Mouse (Mus musculus) embryonic facial prominence, embryonic 13.5 days (tissue): ENCODE data around the gene Atp6v1fnb. TPM values are rescaled to one million over a fixed set of nuclear protein-coding genes. Genes with fewer than 3 reads are reported as not detected.

Experiments used
- ATAC-seq: fragments of 200-750 bp; cut with Nextera tagmentation; 2 replicates; pipeline ENCODE4 v1.8.0; 2017; ENCODE audit warnings: low read depth; ENCODE audit not compliant: insufficient number of reproducible peaks, insufficient read depth, low FRiP score, low TSS enrichment
- H3K27ac ChIP-seq: fragments of 300-500 bp; sonication (generic); 2 replicates; pipeline ENCODE4 v1.5.1; 2015; ENCODE audit warnings: moderate library complexity, mild to moderate bottlenecking, inconsistent platforms
- H3K27me3 ChIP-seq: fragments of 300-500 bp; sonication (generic); 2 replicates; pipeline ENCODE4 v1.6.1; 2015; ENCODE audit warnings: mild to moderate bottlenecking, inconsistent platforms
- H3K36me3 ChIP-seq: fragments of 300-500 bp; sonication (generic); 2 replicates; pipeline ENCODE4 v1.6.1; 2015; ENCODE audit warnings: mild to moderate bottlenecking, inconsistent platforms
- H3K4me1 ChIP-seq: fragments of 300-500 bp; sonication (generic); 2 replicates; pipeline ENCODE4 v1.6.1; 2015; ENCODE audit warnings: inconsistent platforms
- H3K4me2 ChIP-seq: fragments of 300-500 bp; sonication (generic); 2 replicates; pipeline ENCODE4 v1.6.1; 2015; ENCODE audit warnings: moderate library complexity, mild to moderate bottlenecking, inconsistent platforms
- H3K4me3 ChIP-seq: fragments of 300-500 bp; sonication (generic); 2 replicates; pipeline ENCODE4 v1.5.1; 2015; ENCODE audit warnings: mild to moderate bottlenecking, inconsistent platforms
- H3K9ac ChIP-seq: fragments of 300-500 bp; sonication (generic); 2 replicates; pipeline ENCODE4 v1.6.1; 2015; ENCODE audit warnings: mild to moderate bottlenecking, inconsistent platforms
- H3K9me3 ChIP-seq: fragments of 300-500 bp; sonication (generic); 2 replicates; pipeline ENCODE4 v1.6.1; 2016; ENCODE audit warnings: inconsistent platforms
- WGBS: fragments of 180-500 bp; shearing (Covaris S2); methylation state at CpG from one replicate; pipeline ENCODE4 v1.1.7; 2015; ENCODE audit warnings: mixed read lengths; 5-methylcytosine and 5-hydroxymethylcytosine counted together
- polyA plus RNA-seq: library from polyadenylated mRNA; unstranded; fragments of >200 nt; fragmentation: Nextera tagmentation; extraction: Ambion mirVana; gene quantifications from 2 replicates; pipeline ENCODE4 v1.2.1, GENCODE M21; 2015

Gene Atp6v1fnb
- polyA plus RNA-seq, 1 experiment from 2014 or later: 0.32 TPM

DNA sequence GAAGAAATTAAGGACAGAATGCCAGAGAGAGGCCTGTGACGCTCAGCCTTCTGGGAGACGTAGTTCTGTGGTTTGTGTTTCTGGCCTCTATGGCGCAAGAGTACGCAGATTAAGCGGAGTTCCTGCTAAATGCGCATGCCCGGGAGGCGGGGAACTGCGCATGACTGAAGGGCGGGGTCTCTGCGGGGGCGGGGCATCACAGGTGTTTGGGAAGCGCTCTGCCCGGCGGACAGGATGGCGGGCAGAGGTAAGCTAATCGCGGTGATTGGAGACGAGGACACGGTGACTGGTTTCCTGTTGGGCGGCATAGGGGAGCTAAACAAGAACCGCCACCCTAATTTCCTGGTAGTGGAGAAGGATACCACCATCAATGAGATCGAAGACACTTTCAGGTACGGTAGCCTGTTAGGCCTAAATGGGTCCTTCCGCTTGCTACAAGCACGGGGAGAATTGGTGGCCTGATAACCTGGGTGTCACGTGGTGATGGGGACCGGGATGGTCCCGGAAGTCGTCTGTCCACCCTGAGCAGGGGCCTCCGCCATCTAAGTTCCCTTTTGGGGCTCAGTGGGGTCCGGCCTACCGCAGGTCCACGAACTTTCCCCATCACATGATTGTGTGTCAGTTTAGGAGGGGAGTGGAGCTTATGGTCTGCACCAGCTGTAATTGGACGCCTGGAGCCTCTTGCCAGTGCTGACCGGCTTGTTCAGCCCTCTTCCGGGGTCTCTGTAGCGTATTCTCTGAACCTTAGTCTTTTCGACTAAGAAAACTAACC lies 3.5 kb upstream of the Atp6v1fnb start, which contains the start of gene Atp6v1f:
Gene Atp6v1f (plus strand): TSS at position 136 of the 772 bp plus-strand sequence.
- H3K4me3 ChIP-seq: peak within 1 kb of the TSS; percentile 76
- H3K27ac ChIP-seq: peak within 1 kb of the TSS; percentile 51; the same call in 1 of the 2 replicates
- peak within 1 kb of the TSS; percentile 84 for H3K9ac ChIP-seq
- H3K9me3 ChIP-seq: no peaks in the 10 kb centered on the region
- no peaks in the 10 kb centered on the region for H3K27me3 ChIP-seq
- H3K4me1 ChIP-seq: peaks cover 8% of the 10 kb centered on the region
- H3K4me2 ChIP-seq: peak within 1 kb of the TSS; percentile 82
- under 1% methylated on average over 39 of the region's 39 CpGs for WGBS
- ATAC-seq: peak; percentile 91
- peaks cover 26% of the 10 kb centered on the region for H3K36me3 ChIP-seq

- peaks cover 26% of the 10 kb centered on the region for H3K36me3 ChIP-seq
- WGBS: 76% methylated on average over 3 of the region's 3 CpGs
- H3K4me3 ChIP-seq: peak overlapping the region; percentile 76
- H3K9me3 ChIP-seq: no peaks in the 10 kb centered on the region
- no peak overlapping the region for H3K27ac ChIP-seq
- ATAC-seq: no peak
- peak overlapping the region; percentile 82 for H3K4me2 ChIP-seq
- H3K9ac ChIP-seq: 0 out of 2 replicates have a peak overlapping the region, but pooled peaks have one; percentile 84
- no peaks in the 10 kb centered on the region for H3K27me3 ChIP-seq
- peaks cover 12% of the 10 kb centered on the region for H3K4me1 ChIP-seq
Observed at GRCm38 (mm10) chr6:29468851-29469250, 2.4 kb upstream of the Atp6v1fnb start.

GRCm38 (mm10) chr6:29473941-29474691 lies 2.9 kb downstream of the Atp6v1fnb start:
- Histone ChIP-seq H3K9ac (peak overlapping the region; percentile 68), H3K4me2 (peak overlapping the region; percentile 70), H3K4me1 (peaks cover 11% of the 10 kb centered on the region), H3K27me3 (no peaks in the 10 kb centered on the region), H3K9me3 (no peaks in the 10 kb centered on the region), H3K4me3 (peak overlapping the region; percentile 47), H3K27ac (no peak overlapping the region), H3K36me3 (peaks cover 26% of the 10 kb centered on the region)
- WGBS: 3% methylated on average over 33 of the region's 33 CpGs
- ATAC-seq: peak; percentile 89

DNA sequence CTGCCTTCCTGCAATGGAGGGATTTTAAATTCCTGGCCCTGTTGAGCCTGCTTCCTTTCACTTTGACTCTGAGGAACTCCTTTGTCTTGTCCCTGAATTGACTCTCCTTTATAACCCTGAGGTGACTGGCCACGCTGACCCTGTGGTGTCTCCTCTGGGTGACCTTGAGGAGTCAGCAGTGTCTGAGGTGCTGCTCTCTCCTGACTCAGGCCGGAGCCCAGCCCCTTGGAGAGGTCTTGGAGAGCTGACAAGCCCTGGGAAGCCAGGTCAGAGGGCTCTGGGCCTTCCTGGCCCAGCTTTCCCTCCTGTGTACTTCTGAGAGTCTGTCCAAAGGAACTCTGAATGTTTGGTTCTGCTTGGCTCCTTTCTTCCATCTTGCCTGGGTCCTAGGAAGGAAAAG lies 3.5 kb downstream of the Atp6v1fnb start:
- H3K4me3 ChIP-seq: no peak overlapping the region
- ATAC-seq: no peak
- H3K4me1 ChIP-seq: peaks cover 11% of the 10 kb centered on the region
- H3K27ac ChIP-seq: no peak overlapping the region
- H3K9me3 ChIP-seq: no peaks in the 10 kb centered on the region
- WGBS: 53% methylated on average over 2 of the region's 2 CpGs
- no peak overlapping the region for H3K9ac ChIP-seq
- H3K27me3 ChIP-seq: no peaks in the 10 kb centered on the region
- peak overlapping the region; percentile 70 for H3K4me2 ChIP-seq
- H3K36me3 ChIP-seq: peaks cover 25% of the 10 kb centered on the region

- ATAC-seq: no peak
- Histone ChIP-seq H3K4me2 (no peak overlapping the region), H3K36me3 (peaks cover 44% of the 10 kb centered on the region), H3K27ac (no peak overlapping the region), H3K4me1 (peaks cover 10% of the 10 kb centered on the region; the same call in 1 of the 2 replicates), H3K27me3 (no peaks in the 10 kb centered on the region), H3K9me3 (no peaks in the 10 kb centered on the region), H3K4me3 (no peak overlapping the region), H3K9ac (no peak overlapping the region)
- 94% methylated on average over 13 of the region's 13 CpGs for WGBS
Observed at GRCm38 (mm10) chr6:29482691-29483090, 11.5 kb downstream of the Atp6v1fnb start.

DNA sequence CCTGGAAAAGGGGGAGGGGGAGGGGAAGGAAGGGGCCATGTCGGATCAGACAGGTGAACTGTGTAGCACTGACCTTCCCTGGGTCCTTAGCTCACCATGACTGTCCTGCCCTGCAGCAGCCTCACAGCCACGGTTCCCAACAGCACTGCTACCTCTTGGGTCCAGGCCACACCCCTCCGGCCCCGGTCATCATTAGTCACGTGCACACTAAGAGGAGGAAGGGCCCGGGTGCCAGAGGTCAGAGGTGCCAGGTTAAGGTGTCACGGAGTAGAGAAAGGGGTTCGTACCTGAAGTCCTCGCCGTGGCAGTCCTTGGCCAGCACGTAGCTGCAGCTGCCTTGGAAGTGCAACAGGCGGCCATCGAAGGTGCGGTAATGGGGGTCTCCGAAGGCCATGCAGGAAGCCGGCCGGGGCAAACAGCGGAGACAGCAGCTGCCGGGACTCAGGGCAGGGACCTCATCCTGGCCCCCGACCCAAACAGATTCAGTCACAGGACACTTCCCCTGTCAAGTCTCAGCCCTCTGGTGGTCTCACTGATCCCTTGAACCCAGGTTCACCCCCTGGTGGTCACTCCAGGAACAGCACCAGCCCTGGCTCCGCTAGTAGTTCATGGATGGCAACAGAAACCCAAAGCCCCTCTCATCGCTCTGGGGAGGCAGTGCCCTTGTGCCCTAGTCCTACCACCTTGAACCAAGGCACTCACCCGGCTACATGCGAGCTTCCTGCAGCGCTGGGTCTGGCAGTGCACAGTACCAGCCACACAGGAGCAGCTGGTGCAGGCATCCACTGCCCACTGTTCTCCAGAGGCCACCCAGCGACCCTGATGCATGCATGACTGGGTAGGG lies 13.7 kb downstream of the Atp6v1fnb start:
- ATAC-seq: peak; percentile 30; the same call in 1 of the 2 replicates
- Histone ChIP-seq H3K36me3 (peaks cover 57% of the 10 kb centered on the region), H3K4me1 (peaks cover 10% of the 10 kb centered on the region; the same call in 1 of the 2 replicates), H3K27ac (no peak overlapping the region), H3K4me3 (peak overlapping the region; percentile 32), H3K4me2 (peak overlapping the region; percentile 65), H3K9ac (peak overlapping the region; percentile 54; the same call in 1 of the 2 replicates), H3K9me3 (no peaks in the 10 kb centered on the region), H3K27me3 (no peaks in the 10 kb centered on the region)
- WGBS: 11% methylated on average over 26 of the region's 26 CpGs

DNA sequence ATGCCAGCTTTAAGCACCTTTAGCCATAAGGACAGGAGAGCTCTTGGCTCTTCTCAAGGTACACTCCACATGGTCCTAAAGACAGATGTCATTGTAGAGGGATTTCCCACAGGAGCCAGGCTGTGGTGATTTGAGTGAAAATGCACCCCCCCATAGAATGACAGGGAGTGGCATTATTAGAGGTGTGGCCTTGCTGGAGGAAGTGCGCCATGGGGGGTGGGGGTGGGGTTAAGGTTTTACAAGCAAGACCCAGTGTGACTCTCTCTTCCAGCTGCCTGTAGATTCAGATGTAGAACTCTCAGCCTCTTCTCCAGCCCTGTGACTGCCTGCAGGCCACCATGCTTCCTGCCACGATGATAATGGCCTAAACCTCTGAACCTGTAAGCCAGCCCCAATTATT lies 14.7 kb downstream of the Atp6v1fnb start:
- Histone ChIP-seq H3K4me2 (no peak overlapping the region), H3K9me3 (no peaks in the 10 kb centered on the region), H3K4me3 (no peak overlapping the region), H3K9ac (no peak overlapping the region), H3K27ac (no peak overlapping the region), H3K36me3 (peaks cover 59% of the 10 kb centered on the region), H3K27me3 (no peaks in the 10 kb centered on the region), H3K4me1 (peaks cover 10% of the 10 kb centered on the region; the same call in 1 of the 2 replicates)
- no peak for ATAC-seq
- 52% methylated on average over 2 of the region's 2 CpGs for WGBS

GRCm38 (mm10) chr6:29494101-29494500 lies 22.9 kb downstream of the Atp6v1fnb start:
- no peak overlapping the region for H3K27ac ChIP-seq
- no peak for ATAC-seq
- H3K27me3 ChIP-seq: peaks cover 38% of the 10 kb centered on the region
- H3K4me3 ChIP-seq: no peak overlapping the region
- H3K36me3 ChIP-seq: peaks cover 53% of the 10 kb centered on the region
- no peak overlapping the region for H3K9ac ChIP-seq
- no peaks in the 10 kb centered on the region for H3K4me1 ChIP-seq
- no peaks in the 10 kb centered on the region for H3K9me3 ChIP-seq
- H3K4me2 ChIP-seq: no peak overlapping the region
- WGBS: 79% methylated on average over 4 of the region's 4 CpGs

DNA sequence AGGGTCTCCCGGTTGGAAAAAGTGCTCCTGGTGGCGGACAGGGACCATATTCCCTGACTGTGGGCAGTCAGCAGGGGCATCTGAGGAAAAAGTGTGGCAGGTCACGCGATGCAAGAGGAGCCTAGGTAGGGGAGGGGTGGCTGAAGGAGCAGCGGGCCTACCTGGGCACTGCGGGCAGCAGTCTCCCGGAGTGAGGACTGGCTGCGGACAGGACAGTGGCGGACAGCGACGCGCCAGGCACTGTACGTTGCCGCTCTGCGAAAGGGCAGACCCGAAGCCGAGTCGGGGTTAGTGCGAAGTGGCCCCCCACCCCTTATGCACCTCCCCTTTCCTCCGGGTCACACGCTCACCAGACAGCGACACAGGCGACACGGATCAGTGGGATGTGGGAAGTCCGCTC lies 25.0 kb downstream of the Atp6v1fnb start:
- H3K9ac ChIP-seq: no peak overlapping the region
- no peak overlapping the region for H3K4me3 ChIP-seq
- H3K4me1 ChIP-seq: no peaks in the 10 kb centered on the region
- peaks cover 38% of the 10 kb centered on the region for H3K27me3 ChIP-seq
- H3K36me3 ChIP-seq: peaks cover 58% of the 10 kb centered on the region
- no peak overlapping the region for H3K27ac ChIP-seq
- WGBS: 26% methylated on average over 25 of the region's 25 CpGs
- H3K9me3 ChIP-seq: no peaks in the 10 kb centered on the region
- ATAC-seq: no peak
- 0 out of 2 replicates have a peak overlapping the region, but pooled peaks have one; percentile 9 for H3K4me2 ChIP-seq

DNA sequence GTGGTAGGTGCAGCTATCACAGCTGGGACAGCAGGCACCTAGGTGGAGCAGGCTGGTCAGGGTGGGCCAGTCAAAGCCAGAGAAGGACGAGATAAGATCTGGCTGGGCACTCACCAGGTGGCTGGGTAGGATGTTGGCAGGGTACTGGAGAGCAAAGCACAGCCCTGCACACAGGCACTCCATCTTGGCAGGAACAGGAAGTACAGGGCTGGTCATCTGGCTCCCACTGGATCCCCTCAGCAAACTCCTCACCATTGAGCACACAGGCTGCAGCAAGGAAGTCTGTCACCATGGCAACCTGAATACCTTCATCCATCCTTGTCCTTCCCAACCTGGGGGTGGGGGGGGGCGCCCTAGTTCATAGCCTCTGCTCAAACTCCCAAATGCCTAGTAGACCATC lies 26.6 kb downstream of the Atp6v1fnb start:
- 47% methylated on average over 2 of the region's 2 CpGs for WGBS
- H3K27ac ChIP-seq: no peak overlapping the region
- H3K9me3 ChIP-seq: no peaks in the 10 kb centered on the region
- peaks cover 32% of the 10 kb centered on the region for H3K27me3 ChIP-seq
- H3K4me2 ChIP-seq: no peak overlapping the region
- peaks cover 55% of the 10 kb centered on the region for H3K36me3 ChIP-seq
- no peaks in the 10 kb centered on the region for H3K4me1 ChIP-seq
- no peak overlapping the region for H3K4me3 ChIP-seq
- no peak for ATAC-seq
- H3K9ac ChIP-seq: no peak overlapping the region

DNA sequence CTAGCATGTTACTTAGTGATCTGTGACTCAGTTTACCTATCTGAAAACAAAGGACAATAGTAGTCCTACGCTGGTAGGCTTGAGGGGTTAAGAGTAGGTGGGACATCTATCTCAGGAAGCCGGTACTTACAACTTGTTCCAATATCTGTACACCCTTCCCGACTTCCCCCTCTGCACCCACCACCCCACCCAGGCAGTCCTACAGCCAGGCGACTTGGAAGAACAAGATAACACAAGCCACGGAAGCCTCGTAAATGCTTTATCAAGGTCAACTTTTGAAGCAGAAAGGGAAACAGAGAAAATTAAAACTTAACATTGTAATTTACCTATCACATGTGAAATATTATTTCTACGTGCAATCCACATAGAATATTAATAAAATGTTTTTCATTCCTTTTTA lies 28.9 kb downstream of the Atp6v1fnb start:
- no peak overlapping the region for H3K27ac ChIP-seq
- peaks cover 32% of the 10 kb centered on the region for H3K27me3 ChIP-seq
- H3K4me3 ChIP-seq: no peak overlapping the region
- no peak for ATAC-seq
- peaks cover under 1% of the 10 kb centered on the region; the same call in 1 of the 2 replicates for H3K4me1 ChIP-seq
- H3K9me3 ChIP-seq: no peaks in the 10 kb centered on the region
- peaks cover 65% of the 10 kb centered on the region for H3K36me3 ChIP-seq
- no peak overlapping the region for H3K9ac ChIP-seq
- H3K4me2 ChIP-seq: no peak overlapping the region
- WGBS: 94% methylated on average over 7 of the region's 7 CpGs
